Mouse (Mus musculus) CH12F3 (cell line): ENCODE results near the gene Iffo1.
"Not testable (repeated sequence)": the region's sequence is repeated elsewhere in the genome, so short reads cannot be mapped to it uniquely, and the experiment has no call there.

Experiments used
- in situ Hi-C: fragments of 300-500 bp; cut with MboI; formaldehyde crosslinking; loops from 2 replicates; pipeline ENCODE4 v1.14.3; 2020; ENCODE audit warnings: low sequenced_read_pairs

Gene Iffo1

DNA sequence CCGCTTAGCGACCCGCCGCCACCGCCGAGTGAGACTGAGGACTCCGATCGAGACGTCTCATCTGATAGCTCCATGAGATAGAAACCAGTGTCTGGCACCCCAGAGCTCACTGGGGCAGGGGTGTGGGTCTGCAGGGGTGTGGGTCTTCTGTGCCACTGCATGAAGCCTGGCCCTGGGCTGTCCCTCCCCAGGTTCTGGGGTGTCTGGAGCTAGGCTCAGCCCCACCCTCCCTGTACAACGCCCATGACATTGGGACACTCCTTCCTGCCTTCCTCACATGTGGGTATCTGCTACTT, 15.5 kb downstream of the Iffo1 start:
- in situ Hi-C loops = no loop called here

DNA sequence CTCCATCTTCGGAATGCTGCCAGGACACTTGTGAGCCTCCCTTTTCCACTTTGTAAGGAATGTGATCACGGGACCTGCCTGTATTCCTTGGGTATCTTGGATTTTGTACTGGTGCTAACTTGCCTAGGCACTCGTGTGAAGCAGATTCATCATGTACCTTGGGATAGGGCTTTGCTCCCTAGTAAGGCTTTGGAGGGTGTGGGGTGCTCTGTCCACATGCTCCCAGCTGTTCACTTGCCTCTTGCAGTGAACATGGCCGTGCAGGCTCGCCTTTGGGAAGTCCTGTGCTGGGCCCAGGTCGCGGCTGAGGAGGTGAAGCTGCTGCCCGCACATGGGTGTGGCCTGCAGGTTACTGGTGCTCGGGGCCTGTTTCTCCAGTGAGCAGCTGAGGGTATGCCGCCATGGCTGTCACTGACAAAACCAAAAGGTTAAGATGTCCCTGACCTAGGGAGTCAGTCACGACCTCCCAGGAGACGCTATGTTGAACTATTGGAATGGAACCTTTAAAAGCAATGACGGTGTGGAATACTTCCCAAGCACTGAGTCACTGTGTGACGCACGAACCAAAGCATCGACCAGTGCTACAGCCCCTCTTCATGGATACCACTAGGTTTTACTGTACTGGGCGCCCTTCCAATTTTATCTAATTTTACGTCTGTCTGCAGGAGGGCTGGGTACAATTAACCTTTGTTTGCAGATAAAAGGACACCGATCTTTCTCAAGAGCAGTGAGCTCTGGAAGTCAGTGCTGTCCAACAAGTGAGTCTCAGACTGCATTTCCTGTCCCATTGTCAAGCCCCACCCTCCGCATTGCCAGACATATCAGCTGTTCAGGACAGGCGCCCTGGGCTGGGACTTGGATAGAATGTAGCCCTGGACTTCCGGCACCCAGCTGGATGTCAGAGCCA, 16.1 kb downstream of the Iffo1 start:
- in situ Hi-C loops = no loop called here

GRCm38 (mm10) chr6:125161971-125162370, 16.9 kb downstream of the Iffo1 start:
- in situ Hi-C loops = not testable (repeated sequence)

- in situ Hi-C loops = not testable (repeated sequence)
These were observed 17.7 kb downstream of the Iffo1 start for GRCm38 (mm10) chr6:125162615-125163305.

DNA sequence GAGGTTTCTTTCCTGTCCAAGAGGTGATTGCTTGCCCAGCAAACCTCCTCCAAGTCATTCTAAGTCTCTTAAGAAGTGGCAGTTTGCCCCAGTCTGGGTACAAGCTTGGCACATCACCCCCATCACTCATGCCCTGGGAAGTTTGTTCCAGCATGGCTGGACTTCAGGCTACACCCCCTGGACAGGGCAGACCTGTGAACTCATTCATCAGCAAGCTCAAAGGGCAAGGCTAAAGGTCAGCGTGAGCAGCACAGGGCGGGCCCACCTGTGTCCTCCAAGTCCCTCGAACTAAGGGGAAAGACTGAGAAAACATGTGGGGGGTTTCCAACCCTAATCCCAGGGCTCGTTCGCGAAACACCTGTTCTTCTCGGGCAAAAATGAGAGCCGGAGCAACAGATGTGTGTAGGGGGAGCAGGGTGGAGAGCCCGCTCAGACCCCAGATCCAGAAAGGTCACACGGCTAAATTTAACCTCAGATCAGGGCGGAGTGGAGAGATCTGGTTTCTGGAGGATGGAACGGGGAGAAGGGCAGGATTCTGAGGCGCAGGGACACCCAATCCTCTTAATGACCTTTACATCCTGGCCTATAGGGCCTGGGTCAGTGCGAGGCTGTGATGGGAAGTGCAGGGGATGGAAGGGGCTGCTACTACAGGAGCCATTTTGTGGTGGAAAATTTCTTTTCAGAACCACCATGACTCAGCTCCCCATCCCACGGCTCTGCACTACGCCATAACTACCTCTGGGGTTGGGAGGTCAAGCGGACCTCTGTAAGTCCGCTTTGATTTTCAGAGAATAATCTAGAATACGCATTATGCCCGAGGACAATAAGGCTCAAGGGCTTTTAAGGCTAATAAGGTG, 19.0 kb downstream of the Iffo1 start:
- in situ Hi-C loops = no loop called here

GRCm38 (mm10) chr6:125164672-125165327, 19.8 kb downstream of the Iffo1 start:
- in situ Hi-C loops = no loop called here

DNA sequence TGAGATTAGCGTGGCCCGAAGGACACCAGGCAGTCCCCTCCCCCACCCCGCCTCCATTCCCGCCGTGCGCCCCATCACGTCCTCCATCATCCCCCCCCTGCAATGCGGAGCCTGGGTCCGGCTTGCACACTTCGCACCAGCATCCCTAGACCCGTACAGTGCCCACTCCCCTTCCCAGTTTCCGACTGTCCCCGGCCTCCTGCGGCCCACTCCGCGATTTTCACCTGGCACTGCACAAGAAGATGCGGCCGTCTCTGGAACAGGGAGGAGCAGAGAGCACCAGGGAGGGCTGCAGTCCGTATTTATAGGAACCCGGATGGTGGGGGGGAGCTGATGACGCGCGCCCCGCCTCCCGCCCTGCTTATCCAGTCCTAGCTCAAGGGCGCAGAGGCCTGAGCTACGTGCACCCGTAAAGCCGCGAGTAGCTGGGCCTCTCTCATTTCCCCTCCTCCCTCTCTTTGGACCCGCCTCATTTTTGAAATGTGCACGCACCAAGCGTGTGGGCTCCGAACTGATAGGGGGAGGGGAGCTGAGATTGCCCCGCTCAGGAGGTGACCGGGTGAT, 20.4 kb downstream of the Iffo1 start:
- in situ Hi-C loops = no loop called here

- in situ Hi-C loops = no loop called here
These were observed 21.2 kb downstream of the Iffo1 start, which contains the start of gene Gapdh for GRCm38 (mm10) chr6:125166051-125166751. TSS of gene Gapdh (minus strand) at chr6:125166467.

- in situ Hi-C loops = no loop called here
These were observed 22.0 kb downstream of the Iffo1 start for GRCm38 (mm10) chr6:125166861-125167650.

DNA sequence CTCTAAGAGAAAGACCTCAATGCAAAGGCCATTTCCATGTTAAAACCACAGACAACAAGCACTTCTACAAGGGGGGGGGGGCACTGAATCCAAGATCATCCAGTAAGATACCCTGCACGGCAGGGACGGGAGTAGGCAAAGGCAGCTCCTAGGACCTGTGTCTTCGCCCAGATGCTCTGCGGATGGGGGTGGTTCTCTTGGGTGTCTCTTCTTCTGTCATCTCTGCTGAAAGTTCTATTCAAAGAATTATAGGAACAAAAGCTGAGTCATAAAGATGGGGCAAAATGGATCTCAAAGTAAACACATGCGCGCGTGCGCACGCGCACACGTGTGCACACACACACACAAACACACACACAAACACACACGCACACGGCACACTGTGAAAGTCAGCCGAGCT, 23.0 kb downstream of the Iffo1 start:
- in situ Hi-C loops = no loop called here

DNA sequence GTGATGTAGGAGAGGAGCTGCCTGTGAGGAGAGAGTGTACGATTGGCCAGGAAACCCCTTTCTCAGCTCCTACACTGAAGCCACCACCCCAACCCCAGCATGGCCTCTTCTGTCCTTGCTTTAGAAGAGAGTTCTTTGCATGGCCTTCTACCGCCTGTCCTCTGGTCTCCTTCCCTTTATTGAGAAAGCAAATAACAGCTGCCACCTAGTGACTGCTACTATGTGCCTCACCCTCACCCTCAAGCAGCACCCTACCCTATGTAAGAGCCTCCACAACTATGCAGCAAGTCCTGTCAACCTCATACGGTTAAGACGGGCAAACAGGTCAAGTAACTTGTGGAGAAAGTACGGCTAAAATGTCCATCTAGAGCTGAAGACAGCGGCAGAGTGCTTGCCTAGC, 25.2 kb downstream of the Iffo1 start:
- in situ Hi-C loops = no loop called here

DNA sequence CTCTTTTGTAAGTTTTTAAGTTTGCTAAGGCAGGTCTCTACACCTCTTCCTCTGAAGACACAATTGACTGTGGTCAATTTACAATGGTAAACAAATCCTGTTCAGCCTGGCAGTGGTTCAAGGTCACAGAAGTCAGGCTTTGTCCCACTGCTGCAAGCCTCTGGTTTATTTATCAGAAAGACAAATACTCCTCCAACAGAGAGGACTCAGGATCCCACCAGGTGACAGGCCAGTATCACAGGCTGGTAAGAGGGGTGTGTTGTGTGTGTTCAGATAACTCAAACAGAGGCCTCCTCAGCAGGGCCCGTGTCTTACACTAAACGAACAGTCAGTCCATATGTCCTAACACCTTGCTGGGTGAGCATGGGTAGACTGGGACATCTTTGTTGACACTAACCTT, 27.4 kb downstream of the Iffo1 start:
- in situ Hi-C loops = no loop called here

- in situ Hi-C loops = no loop called here
These were observed 28.2 kb downstream of the Iffo1 start for GRCm38 (mm10) chr6:125173256-125173655.

DNA sequence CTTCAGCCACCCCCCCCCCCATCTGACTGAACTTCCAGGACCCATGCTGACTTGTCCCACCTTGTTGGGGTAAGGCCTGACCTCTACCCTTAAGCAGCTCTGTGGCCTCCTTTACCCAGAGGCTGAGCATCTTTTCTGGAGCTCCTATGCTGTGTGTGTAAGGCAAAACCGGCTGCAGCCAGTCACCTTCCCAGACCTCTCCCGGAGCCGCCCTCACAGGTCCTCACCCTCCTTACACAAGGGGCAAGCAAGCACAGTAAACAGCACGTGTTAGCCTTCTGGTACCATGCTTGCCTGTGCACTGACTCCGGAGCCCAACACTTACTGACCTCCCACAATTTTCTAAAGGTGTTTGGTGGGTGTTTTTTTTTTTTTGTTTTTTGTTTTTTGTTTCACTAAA, 30.4 kb downstream of the Iffo1 start:
- in situ Hi-C loops = no loop called here

GRCm38 (mm10) chr6:125179601-125180000, 34.6 kb downstream of the Iffo1 start:
- in situ Hi-C loops = no loop called here

DNA sequence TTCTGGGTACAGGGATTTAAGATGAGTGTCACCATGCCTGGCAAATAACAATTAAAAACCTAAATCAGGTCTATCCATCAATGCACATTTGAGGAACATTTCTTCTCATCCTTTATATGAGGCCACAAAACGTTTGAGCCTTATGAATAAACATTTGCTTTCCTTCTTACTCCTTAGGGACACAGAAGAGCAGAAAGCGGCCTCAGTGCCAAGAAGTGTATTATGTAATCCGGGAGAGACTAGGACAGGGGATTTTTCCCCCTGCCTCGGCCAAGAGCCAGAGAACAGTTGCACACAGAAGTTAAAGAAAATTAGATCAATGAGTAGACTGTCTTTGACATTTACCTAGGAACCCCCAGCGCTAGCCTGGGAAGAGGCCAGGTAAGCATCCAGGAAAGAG, 37.1 kb downstream of the Iffo1 start:
- in situ Hi-C loops = no loop called here

DNA sequence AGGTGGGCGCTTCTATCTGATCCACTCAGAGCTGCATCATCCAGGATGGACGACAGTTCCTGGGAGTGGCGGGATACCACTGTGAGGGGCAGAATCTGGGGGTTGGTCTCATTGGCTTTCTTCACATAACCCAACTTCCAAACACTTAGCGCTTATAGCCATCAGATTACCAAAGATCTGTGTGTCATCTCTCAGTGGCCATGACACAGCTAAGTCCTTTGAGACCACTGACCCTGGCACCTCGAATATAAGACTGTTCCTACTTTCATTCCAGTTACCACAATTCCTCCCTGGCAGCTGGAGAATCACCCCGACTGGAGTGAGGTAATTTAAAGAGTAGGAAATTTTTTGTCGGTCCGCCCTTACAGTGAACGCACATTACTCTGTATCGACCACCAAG, 41.2 kb downstream of the Iffo1 start:
- in situ Hi-C loops = no loop called here

DNA sequence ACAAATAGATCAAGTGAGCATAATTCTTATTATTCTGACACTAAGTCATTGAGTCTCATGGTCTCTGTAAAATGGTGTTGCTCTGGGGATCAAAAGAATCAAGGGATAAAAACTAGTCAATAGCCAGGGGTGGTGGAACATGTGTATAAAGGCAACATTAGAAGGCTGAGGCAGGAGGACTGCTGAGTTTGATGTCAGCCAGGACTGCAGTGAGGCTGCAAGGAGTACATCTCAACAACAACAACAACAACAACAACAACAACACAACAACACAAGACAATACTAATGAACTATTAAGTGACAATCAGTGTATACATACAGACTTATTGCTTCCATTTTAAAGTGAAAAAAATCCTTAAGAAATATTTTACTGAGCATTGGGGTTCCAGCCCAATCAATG, 45.8 kb downstream of the Iffo1 start:
- in situ Hi-C loops = no loop called here

- in situ Hi-C loops = no loop called here
These were observed 46.4 kb downstream of the Iffo1 start, which contains the start of the genes Ncapd2 and Mrpl51 for GRCm38 (mm10) chr6:125191332-125192015. TSS of gene Ncapd2 (minus strand) at chr6:125191701. TSS of gene Mrpl51 (plus strand) at chr6:125191801.
